Mouse (Mus musculus): ENCODE data around the gene Grk3. TPM values are rescaled to one million over a fixed set of nuclear protein-coding genes. Genes with fewer than 3 reads are reported as not detected.

Gene Grk3
- polyA plus RNA-seq, 1 experiment from 2014 or later, result 4.2 TPM

DNA sequence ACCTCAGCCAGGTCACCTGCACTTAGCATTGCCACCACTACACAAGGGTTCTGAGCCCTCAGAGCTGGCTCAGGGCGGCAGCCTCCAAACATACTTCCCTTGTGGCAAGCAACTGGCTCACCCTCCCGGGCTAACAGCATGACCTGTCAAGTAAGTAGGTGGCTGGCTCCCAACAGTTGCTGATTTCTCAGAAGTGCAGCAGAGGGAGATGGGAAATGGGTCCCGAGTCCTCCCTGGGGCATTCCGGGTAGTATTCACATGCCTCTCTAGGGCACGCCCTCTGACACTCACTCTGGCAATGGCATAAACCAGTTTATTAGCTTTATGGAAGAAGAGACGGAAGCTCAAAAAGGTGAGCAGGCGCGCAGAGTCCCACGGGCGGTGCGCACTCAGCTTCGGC, 74.6 kb downstream of the Grk3 start:
- no peak for DNase-seq (ENCODE audit: low spot score)

- no peak for DNase-seq (ENCODE audit: low spot score)
Observed at GRCm38 (mm10) chr5:112936632-112937031, 79.0 kb downstream of the Grk3 start.

GRCm38 (mm10) chr5:112935436-112935835, 80.2 kb downstream of the Grk3 start:
- no peak for DNase-seq (ENCODE audit: low spot score)

DNA sequence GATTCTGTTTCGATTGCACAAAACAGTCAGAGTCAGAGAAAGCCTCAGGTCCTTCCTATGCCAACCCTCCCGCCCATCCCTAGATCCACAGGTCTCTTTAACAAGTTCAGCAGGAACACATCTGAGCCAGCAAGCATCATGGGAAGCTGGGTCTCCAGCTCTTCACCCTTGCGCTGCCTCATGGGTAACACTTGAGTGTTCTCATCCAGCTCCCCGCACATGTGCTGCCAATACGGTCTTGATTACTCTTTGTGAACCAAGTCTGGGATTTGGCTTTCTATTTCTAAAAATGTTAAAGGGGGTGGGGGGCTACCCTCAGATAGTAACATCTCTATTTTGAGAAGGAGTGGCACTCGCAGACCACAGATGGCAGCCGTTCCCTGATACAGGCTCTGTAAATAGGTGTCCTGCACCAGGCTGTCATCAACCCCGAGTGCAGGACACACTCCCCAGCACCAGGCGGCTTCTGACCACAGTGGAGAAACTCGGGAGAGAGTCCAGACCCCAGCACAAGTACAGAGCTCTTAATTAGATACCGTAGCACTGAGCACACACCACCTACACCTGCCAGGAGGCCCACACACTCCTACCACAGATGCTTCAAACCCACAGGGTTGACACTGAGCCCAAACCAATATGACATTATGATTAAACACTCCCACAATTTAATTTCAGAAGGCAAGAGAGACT, 82.6 kb downstream of the Grk3 start:
- DNase-seq (ENCODE audit: low spot score), result no peak

- no peak for DNase-seq (ENCODE audit: low spot score)
Observed at GRCm38 (mm10) chr5:112931901-112932300, 83.7 kb downstream of the Grk3 start.

DNA sequence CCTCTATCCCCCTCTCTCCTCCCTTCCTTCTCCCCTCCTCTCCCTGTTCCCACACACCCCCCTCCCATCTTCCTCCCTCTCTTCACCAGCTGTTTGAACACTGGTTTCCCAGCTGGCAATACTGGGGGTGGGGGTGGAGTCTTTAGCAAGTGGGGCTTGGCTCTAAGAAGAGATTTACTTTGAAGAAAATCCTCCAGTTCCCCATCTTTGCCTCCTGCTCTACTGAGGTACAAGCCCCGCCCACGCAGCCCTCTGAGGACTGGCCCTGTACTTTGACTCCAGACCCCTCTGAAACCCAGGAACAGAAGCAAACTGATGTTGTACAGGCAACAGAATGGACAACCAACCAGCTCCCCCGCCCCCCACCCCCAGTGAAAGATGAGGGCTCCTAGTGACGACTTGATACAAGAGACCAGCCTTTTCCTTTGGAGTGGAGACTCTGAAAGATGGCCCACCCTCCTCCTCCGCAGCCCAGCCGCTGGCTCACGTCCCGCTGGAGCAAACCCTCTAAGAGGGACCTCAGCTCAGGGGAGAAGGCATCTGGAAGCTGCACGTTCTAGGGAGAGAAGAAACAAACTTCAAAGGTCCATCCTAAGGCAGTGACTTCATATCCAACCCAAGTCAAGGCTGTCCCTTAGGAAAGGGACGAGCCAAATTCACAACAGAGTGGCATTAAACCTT, 87.2 kb downstream of the Grk3 start:
- no peak for DNase-seq (ENCODE audit: low spot score)

DNA sequence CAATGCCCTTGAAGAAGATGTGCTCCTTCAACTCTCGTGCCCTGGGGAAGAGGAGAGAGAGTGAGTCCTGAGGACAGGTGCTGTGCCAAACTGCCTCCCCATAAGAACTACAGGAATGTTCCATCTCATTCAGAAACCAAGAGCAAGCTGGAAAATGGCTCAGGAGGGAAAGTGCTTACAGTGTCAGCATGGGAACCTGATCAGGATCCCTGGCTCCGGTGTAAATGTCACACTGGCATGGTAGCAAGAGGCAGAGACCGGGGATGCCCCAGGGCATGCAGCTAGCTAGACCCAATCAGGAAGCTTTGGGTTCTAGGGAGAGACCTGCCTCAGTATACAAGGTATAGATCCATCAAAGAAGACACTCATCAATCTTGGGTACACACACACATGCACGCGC, 90.2 kb downstream of the Grk3 start:
- no peak for DNase-seq (ENCODE audit: low spot score)

GRCm38 (mm10) chr5:112924806-112925205, 90.8 kb downstream of the Grk3 start:
- DNase-seq (ENCODE audit: low spot score), result no peak

DNA sequence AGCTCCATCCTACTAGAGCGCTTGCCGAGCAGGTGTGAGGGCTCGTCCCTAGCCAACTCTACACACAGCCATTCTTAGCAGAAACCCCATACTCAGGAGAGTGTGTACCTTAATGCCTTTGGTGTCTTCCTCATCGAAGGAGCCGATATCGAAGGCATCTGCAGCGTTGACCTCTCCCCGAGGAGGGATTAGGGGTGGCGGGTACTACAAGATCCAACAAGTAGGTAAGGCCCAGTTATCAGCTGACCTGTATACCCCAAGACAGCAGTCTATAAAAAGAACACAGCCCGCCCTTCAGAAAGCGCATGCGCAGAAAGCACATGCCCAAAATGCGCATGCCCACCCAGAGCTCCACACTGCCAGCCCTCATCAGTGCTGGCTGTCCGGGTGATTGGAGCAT, 91.8 kb downstream of the Grk3 start:
- DNase-seq (ENCODE audit: low spot score), result no peak

- no peak for DNase-seq (ENCODE audit: low spot score)
Observed at GRCm38 (mm10) chr5:112921914-112922313, 93.7 kb downstream of the Grk3 start.

DNA sequence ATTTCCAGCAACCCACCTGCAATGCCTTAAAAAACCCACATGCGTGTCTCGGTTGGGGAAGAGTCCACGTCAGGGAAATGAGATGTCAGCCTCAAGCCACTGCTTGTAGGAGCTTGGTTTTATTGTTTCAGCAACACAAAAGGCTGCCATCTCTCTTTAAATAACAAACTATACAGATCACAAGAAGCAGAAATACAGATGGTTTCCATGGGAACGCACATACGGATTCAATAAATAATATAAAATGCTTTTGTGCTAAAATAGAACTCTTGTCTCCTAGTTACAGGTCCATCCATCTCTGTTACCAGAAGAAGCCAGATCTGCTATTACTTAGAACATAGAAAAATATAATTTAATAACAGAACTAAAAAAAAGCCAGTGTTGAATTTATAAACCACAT, 105.2 kb downstream of the Grk3 start:
- DNase-seq (ENCODE audit: low spot score), result no peak

DNA sequence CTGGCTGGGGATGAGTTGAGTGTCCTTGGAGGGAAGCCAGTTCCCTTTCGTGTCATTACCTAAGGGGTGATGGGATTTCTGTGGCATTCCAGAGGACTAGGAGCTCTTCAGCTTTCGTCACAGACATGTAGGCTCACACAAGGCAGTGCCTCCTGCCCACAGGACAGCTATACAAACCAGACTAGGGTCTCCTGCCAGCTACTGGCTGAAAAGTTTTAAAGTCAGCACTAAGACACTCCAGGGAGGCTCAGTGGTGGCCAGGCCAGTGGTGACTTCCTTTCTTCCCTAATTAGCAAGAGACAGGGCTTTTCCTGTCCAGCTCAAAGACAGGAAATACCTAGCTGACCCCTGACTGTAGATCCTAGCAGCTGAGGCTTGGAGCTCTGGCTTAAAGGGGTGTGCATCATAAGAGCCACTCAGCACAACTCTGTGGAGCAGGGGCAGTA, 107.4 kb downstream of the Grk3 start:
- no peak for DNase-seq (ENCODE audit: low spot score)

- no peak for DNase-seq (ENCODE audit: low spot score)
Observed at GRCm38 (mm10) chr5:112907504-112907903, 108.1 kb downstream of the Grk3 start.

DNA sequence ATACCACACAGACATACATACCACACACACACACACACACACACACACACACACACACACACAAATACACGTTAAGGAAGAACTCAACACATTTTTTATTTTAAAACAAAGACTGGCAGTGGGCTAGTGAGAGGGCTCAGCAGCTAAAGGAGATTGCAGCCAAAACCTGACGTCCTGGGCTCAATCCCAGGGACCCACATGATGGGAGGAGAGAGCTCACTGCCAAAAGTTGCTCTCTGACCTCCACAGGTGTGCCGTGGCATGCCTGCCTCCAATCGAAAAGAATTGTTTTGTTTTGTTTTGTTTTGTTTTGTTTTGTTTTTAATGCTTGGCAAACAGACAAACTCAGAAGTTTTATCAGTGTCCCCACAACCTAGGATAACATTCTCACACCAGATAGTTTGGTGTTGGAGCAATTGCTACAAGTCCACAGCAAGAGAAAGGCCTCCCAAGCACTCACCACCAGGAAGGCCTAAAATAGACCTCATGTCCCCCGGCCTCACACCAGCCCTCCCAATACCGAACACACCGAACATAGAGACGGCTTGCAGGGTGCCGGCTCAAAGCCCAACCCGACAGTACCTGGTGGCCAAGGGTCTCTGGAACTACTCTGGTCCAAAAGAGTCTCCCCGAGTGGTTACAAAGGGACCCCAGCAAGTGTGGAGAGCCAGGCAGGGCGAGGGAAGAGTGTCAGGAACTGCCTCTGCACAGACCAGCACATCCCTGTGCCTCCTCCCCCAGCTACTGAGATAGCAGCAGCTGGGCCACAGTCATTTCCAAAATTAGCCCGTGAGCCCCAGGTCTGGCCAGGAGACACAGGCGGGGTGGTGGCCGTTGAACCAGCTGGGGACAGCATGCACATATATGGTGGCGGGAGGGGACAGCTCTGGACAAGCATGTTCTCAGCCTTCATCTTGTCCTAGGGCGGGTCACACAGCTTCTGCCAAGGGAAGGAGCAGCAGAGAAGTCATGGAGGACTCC, 119.6 kb downstream of the Grk3 start, which contains the start of gene Myo18b:
Gene Myo18b (minus strand): TSS at position 689 of the 981 bp plus-strand sequence.
- no peak for DNase-seq (ENCODE audit: low spot score)

GRCm38 (mm10) chr5:112893462-112894060, 122.0 kb downstream of the Grk3 start:
- no peak for DNase-seq (ENCODE audit: low spot score)

GRCm38 (mm10) chr5:112892411-112892810, 123.2 kb downstream of the Grk3 start:
- DNase-seq (ENCODE audit: low spot score), result no peak

GRCm38 (mm10) chr5:112888651-112889050, 126.9 kb downstream of the Grk3 start:
- DNase-seq (ENCODE audit: low spot score), result no peak

DNA sequence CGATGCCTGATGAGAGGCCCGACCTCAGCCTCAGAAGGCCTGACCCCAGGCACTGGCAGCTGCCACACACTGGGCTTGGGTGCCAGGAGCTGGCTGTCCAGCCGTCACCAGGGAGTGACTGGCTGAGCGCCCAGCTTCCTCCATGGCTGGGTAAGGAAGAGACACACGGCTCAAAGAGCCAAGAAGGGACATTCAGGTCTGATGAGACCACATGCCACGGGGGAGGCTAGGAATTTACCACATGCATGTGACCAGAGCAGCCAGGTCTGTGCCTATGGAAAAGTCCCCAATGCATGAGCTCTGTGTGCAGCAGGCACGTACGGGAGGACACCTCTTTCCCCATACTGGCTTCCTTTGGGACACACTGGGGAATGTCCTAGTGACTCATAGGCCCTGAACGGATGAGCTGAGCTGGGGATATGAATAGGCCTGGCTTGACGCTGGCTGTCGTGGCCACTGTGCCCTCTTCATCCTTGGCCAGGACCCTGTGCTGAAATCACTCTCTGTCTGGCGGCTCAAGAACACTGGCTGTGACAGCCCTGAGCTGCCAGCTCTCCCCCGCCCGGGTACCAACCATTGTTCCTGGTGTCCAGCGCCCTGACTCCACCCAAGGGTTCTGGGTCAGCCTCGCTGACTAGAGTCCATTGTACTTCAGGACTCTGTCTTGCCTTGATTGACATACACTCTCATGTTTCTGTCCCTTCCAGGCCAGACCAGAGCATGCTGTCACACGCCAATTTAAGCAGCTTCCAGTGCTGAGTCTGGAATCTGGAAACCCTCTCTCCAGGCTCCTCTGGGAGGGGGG, 128.7 kb downstream of the Grk3 start:
- no peak for DNase-seq (ENCODE audit: low spot score)

DNA sequence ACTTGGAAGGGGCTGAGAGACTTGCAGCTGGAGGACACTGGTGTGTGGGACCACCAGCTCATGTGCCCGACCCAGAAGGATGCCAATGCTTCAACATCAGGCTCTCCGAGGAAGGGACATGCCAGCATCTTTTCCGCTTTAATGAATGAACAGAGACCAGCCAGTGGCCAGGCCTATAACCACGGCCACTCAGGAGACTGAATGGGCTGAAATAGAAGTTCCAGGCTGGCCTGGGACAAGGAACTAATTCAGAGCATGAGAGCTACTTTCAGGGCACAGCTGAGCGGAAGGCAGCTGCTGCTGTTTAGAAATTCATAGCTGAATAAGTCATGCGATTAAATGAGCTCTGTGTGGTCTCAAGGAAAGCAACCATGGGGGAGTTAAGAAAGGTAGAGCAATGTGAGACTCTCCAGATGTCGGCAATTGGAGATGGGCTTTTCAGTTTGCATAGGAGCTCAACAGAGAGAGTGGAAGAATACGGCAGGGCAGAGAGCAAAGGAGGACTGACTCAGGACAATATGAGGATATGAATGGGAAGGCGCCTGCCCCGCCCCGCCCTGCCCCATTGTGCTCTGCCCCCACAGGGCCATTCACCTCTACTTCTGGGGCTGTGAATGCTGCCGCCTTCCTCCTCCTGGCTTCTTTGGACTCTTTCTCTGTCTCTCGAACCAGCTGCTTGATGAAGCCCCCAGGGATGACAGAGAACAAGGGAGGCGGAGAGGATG, 138.0 kb downstream of the Grk3 start:
- no peak for DNase-seq (ENCODE audit: low spot score)

All from thymus, postnatal 0 days (tissue).